Mouse (Mus musculus) forebrain, postnatal 0 days (tissue): ENCODE results near the gene Fam83f. TPM values are rescaled to one million over a fixed set of nuclear protein-coding genes. Genes with fewer than 3 reads are reported as not detected.

Experiments
- ATAC-seq: fragments of 200-750 bp; cut with Nextera tagmentation; 2 replicates; pipeline ENCODE4 v1.8.0; 2017; ENCODE audit warnings: mild to moderate bottlenecking, moderate library complexity
- DNase-seq: peaks from one replicate; pipeline ENCODE4 v3.0.0-alpha.2; 2015
- H3K27ac ChIP-seq: fragments of 300-500 bp; sonication (generic); 2 replicates; pipeline ENCODE4 v1.5.1; 2014; ENCODE audit warnings: low read depth, mild to moderate bottlenecking, antibody characterized with exemption, low read length, moderate library complexity, mixed read lengths
- H3K27me3 ChIP-seq: fragments of 300-500 bp; sonication (generic); 2 replicates; pipeline ENCODE4 v1.6.1; 2014; ENCODE audit warnings: mild to moderate bottlenecking, low read length, mixed read lengths; ENCODE audit not compliant: insufficient read depth
- H3K36me3 ChIP-seq: fragments of 300-500 bp; sonication (generic); 2 replicates; pipeline ENCODE4 v1.6.1; 2014; ENCODE audit warnings: mild to moderate bottlenecking, moderate library complexity; ENCODE audit not compliant: insufficient read depth
- H3K4me1 ChIP-seq: fragments of 300-500 bp; sonication (generic); 2 replicates; pipeline ENCODE4 v1.6.1; 2014; ENCODE audit warnings: antibody characterized with exemption; ENCODE audit not compliant: insufficient read depth
- H3K4me2 ChIP-seq: fragments of 300-500 bp; sonication (generic); 2 replicates; pipeline ENCODE4 v1.6.1; 2014; ENCODE audit warnings: low read depth, mild to moderate bottlenecking, moderate library complexity
- H3K4me3 ChIP-seq: fragments of 300-500 bp; sonication (generic); 2 replicates; pipeline ENCODE4 v1.5.1; 2014; ENCODE audit warnings: low read depth, low read length, mixed read lengths
- H3K9ac ChIP-seq: fragments of 300-500 bp; sonication (generic); 2 replicates; pipeline ENCODE4 v1.6.1; 2014; ENCODE audit warnings: mild to moderate bottlenecking
- H3K9me3 ChIP-seq: fragments of 300-500 bp; sonication (generic); 2 replicates; pipeline ENCODE4 v1.6.1; 2016; ENCODE audit warnings: low read length
- CTCF ChIP-seq: sonication (generic); IDR thresholded peaks from 2 replicates; pipeline ENCODE4 v1.5.1; 2016; ENCODE audit warnings: antibody characterized with exemption, control low read depth, low read depth
- WGBS: fragments of 180-500 bp; shearing (Covaris S2); extraction: QIAGEN DNeasy Blood & Tissue Kit; methylation state at CpG from one replicate; pipeline ENCODE4 v1.1.7; 2014; 5-methylcytosine and 5-hydroxymethylcytosine counted together
- polyA plus RNA-seq: library from polyadenylated mRNA; unstranded; fragments of >200 nt; fragmentation: Nextera tagmentation; extraction: Ambion mirVana; gene quantifications from 2 replicates; pipeline ENCODE4 v1.2.1, GENCODE M21; 2015
- total RNA-seq: library from RNA; depleted of rRNA; stranded (reverse); fragments of >200 nt; gene quantifications from 2 replicates; pipeline ENCODE4 v1.2.3, GENCODE M21; 2014

Gene Fam83f
- total and polyA plus RNA-seq, 2 experiments from 2014 or later, result 0.36 to 1.1 TPM

- H3K4me3 ChIP-seq, result no peak overlapping the region
- no peaks in the 10 kb centered on the region for H3K36me3 ChIP-seq
- no peaks in the 10 kb centered on the region for H3K27me3 ChIP-seq
- ATAC-seq, result no peak
- WGBS, result 88% methylated on average over 17 of the region's 17 CpGs
- TF ChIP-seq CTCF, result no peak
- DNase-seq, result no peak
- H3K4me2 ChIP-seq, result no peak overlapping the region
- H3K9ac ChIP-seq, result no peak overlapping the region
- no peaks in the 10 kb centered on the region for H3K9me3 ChIP-seq
- H3K4me1 ChIP-seq, result no peaks in the 10 kb centered on the region
- H3K27ac ChIP-seq, result no peak overlapping the region
Measured at GRCm38 (mm10) chr15:80645006-80645797, 26.4 kb upstream of the Fam83f start.

DNA sequence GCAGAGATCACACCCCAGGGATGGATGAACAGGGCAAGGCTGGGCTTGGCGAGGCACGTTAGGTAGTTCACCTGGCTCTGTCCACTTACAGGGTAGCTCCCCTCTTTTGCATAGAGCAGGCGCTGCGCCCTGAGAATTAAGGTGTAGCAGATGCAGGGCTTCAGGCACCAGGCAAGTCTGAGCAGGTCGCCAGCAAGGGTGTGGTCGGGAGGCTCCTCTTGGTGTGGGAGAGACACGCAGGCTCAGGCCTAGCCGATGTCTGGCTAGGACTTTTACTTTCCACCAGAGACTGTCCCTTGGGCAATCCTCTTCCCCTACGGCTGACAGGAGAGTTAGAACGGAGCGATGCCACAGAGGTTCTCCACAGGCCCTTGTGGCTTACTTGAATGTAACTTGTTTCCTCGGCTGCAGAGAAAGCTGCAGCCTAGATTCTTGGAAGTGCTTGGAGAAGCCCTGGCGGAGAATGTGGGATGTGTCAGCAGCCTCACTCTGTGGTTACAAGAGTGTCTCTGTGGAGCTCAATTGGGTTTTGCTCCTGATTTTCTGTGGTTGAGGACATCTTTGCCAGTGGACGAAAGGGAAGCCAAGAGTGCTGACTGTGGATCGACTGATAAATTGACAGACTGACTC, 22.6 kb upstream of the Fam83f start:
- DNase-seq, result peak; percentile 58
- 78% methylated on average over 15 of the region's 15 CpGs for WGBS
- TF ChIP-seq CTCF, result peak; percentile 45

GRCm38 (mm10) chr15:80650412-80650811, 21.2 kb upstream of the Fam83f start:
- no peaks in the 10 kb centered on the region for H3K27me3 ChIP-seq
- no peaks in the 10 kb centered on the region for H3K4me1 ChIP-seq
- H3K36me3 ChIP-seq, result no peaks in the 10 kb centered on the region
- ATAC-seq (no peak), DNase-seq (no peak)
- H3K4me3 ChIP-seq, result no peak overlapping the region
- no peaks in the 10 kb centered on the region for H3K9me3 ChIP-seq
- no peak overlapping the region for H3K9ac ChIP-seq
- no peak overlapping the region for H3K27ac ChIP-seq
- no peak overlapping the region for H3K4me2 ChIP-seq
- 76% methylated on average over 2 of the region's 2 CpGs for WGBS
- TF ChIP-seq CTCF, result no peak

More for the DNA sequence above, 22.6 kb upstream of the Fam83f start:
- ATAC-seq, result peak; percentile 40; the same call in 1 of the 2 replicates
- no peak overlapping the region for H3K9ac ChIP-seq
- no peak overlapping the region for H3K4me3 ChIP-seq
- H3K9me3 ChIP-seq, result no peaks in the 10 kb centered on the region
- no peaks in the 10 kb centered on the region for H3K27me3 ChIP-seq
- no peak overlapping the region for H3K27ac ChIP-seq
- no peaks in the 10 kb centered on the region for H3K36me3 ChIP-seq
- H3K4me1 ChIP-seq, result no peaks in the 10 kb centered on the region
- H3K4me2 ChIP-seq, result no peak overlapping the region

GRCm38 (mm10) chr15:80653865-80654264, 17.8 kb upstream of the Fam83f start:
- Histone ChIP-seq H3K27ac (no peak overlapping the region), H3K9ac (no peak overlapping the region), H3K4me1 (peaks cover 5% of the 10 kb centered on the region), H3K4me2 (no peak overlapping the region), H3K9me3 (no peaks in the 10 kb centered on the region), H3K4me3 (no peak overlapping the region), H3K36me3 (no peaks in the 10 kb centered on the region), H3K27me3 (no peaks in the 10 kb centered on the region)
- WGBS, result 87% methylated on average over 8 of the region's 8 CpGs
- DNase-seq (no peak), ATAC-seq (no peak)
- no peak for TF ChIP-seq CTCF

GRCm38 (mm10) chr15:80658815-80659471, 12.7 kb upstream of the Fam83f start:
- Histone ChIP-seq H3K36me3 (no peaks in the 10 kb centered on the region), H3K27me3 (no peaks in the 10 kb centered on the region), H3K9me3 (no peaks in the 10 kb centered on the region), H3K27ac (peak overlapping the region; percentile 35; the same call in 1 of the 2 replicates), H3K4me1 (peaks cover 14% of the 10 kb centered on the region), H3K4me2 (0 out of 2 replicates have a peak overlapping the region, but pooled peaks have one; percentile 5), H3K4me3 (no peak overlapping the region), H3K9ac (no peak overlapping the region)
- DNase-seq, result peak; percentile 72
- 45% methylated on average over 6 of the region's 6 CpGs for WGBS
- peak; percentile 93 for ATAC-seq
- no peak for TF ChIP-seq CTCF

- no peak overlapping the region for H3K4me2 ChIP-seq
Measured at GRCm38 (mm10) chr15:80660963-80661362, 10.7 kb upstream of the Fam83f start.

DNA sequence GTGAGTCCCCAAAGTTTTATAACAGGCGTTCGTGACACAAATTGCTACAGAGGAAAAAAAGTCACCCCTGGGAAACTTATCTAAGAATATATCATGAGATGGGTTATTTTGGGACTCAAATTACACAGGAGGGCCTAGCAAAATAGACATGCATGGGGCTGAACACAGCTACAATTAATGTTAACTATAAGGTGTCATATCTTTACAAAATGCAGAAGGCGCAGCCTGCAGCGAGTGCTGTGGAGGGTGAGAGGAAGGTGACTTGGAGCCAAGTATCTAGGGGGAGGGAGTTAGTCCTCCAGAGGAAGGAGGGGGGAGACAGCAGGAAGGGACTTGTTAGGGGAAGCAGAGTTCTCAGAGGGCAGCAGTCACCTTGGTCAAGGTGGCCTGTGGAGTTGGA, 7.2 kb upstream of the Fam83f start:
- 82% methylated on average over 4 of the region's 4 CpGs for WGBS

More at GRCm38 (mm10) chr15:80660963-80661362, 10.7 kb upstream of the Fam83f start:
- Histone ChIP-seq H3K9me3 (no peaks in the 10 kb centered on the region), H3K27me3 (no peaks in the 10 kb centered on the region), H3K9ac (no peak overlapping the region), H3K4me3 (no peak overlapping the region), H3K36me3 (no peaks in the 10 kb centered on the region), H3K4me1 (peaks cover 14% of the 10 kb centered on the region), H3K27ac (no peak overlapping the region)
- 43% methylated on average over 4 of the region's 4 CpGs for WGBS
- TF ChIP-seq CTCF, result no peak
- no peak for ATAC-seq
- DNase-seq, result no peak

More for the DNA sequence above, 7.2 kb upstream of the Fam83f start:
- Histone ChIP-seq H3K4me2 (no peak overlapping the region), H3K4me3 (no peak overlapping the region), H3K27me3 (no peaks in the 10 kb centered on the region), H3K9ac (no peak overlapping the region), H3K9me3 (no peaks in the 10 kb centered on the region), H3K36me3 (no peaks in the 10 kb centered on the region), H3K4me1 (0 out of 2 replicates have a peak, but pooled peaks cover 3% of the 10 kb centered on the region), H3K27ac (no peak overlapping the region)
- DNase-seq, result no peak
- no peak for TF ChIP-seq CTCF
- ATAC-seq, result peak; percentile 36; the same call in 1 of the 2 replicates
